Mouse (Mus musculus) hindbrain, embryonic 13.5 days (tissue): Measurements from ENCODE around the gene Dnajc13. TPM values are rescaled to one million over a fixed set of nuclear protein-coding genes. Genes with fewer than 3 reads are reported as not detected.

ENCODE experiments used
- ATAC-seq: fragments of 200-750 bp; cut with Nextera tagmentation; 2 replicates; pipeline ENCODE4 v1.8.0; 2017; ENCODE audit warnings: moderate TSS enrichment; ENCODE audit not compliant: low FRiP score
- H3K27ac ChIP-seq: fragments of 300-500 bp; sonication (generic); 2 replicates; pipeline ENCODE4 v1.5.1; 2015; ENCODE audit warnings: inconsistent platforms, mild to moderate bottlenecking, moderate library complexity
- H3K27me3 ChIP-seq: fragments of 300-500 bp; sonication (generic); 2 replicates; pipeline ENCODE4 v1.6.1; 2015; ENCODE audit warnings: mild to moderate bottlenecking, inconsistent platforms
- H3K36me3 ChIP-seq: fragments of 300-500 bp; sonication (generic); 2 replicates; pipeline ENCODE4 v1.6.1; 2015; ENCODE audit warnings: mild to moderate bottlenecking, inconsistent platforms
- H3K4me1 ChIP-seq: fragments of 300-500 bp; sonication (generic); replicated peaks from 2 replicates; pipeline ENCODE4 v1.6.1; 2015; ENCODE audit warnings: inconsistent platforms
- H3K4me2 ChIP-seq: fragments of 300-500 bp; sonication (generic); 2 replicates; pipeline ENCODE4 v1.6.1; 2015; ENCODE audit warnings: inconsistent platforms, mild to moderate bottlenecking, moderate library complexity
- H3K4me3 ChIP-seq: fragments of 300-500 bp; sonication (generic); 2 replicates; pipeline ENCODE4 v1.5.1; 2015; ENCODE audit warnings: mild to moderate bottlenecking, inconsistent platforms
- H3K9ac ChIP-seq: fragments of 300-500 bp; sonication (generic); 2 replicates; pipeline ENCODE4 v1.6.1; 2015; ENCODE audit warnings: mild to moderate bottlenecking, inconsistent platforms
- H3K9me3 ChIP-seq: fragments of 300-500 bp; sonication (generic); 2 replicates; pipeline ENCODE4 v1.6.1; 2016; ENCODE audit warnings: inconsistent platforms
- WGBS: fragments of 180-500 bp; shearing (Covaris S2); methylation state at CpG from one replicate; pipeline ENCODE4 v1.1.7; 2015; 5-methylcytosine and 5-hydroxymethylcytosine counted together
- polyA plus RNA-seq: library from polyadenylated mRNA; unstranded; fragments of >200 nt; fragmentation: Nextera tagmentation; extraction: Ambion mirVana; gene quantifications from 2 replicates; pipeline ENCODE4 v1.2.1, GENCODE M21; 2015

The Dnajc13 gene
- polyA plus RNA-seq, 1 experiment from 2014 or later: 21.4 TPM

DNA sequence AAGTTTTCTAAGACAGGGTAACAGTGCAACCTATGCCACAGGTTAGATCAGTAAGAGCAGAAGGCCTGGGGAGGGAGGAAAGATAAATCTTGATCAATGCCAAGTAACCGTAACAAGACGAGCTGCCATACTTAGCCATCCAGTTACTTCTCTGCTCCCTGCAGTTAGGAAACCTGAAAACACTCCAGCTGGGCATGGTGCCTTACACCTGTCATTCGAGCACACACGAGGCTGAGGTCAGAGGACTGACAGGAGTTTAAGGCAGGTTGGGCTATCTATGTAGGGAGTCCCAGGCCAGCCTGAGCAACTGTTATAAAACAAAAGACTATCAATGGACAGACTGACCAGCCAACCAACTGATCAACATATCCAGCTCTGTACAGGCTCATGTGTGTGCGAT is 96.8 kb downstream of the Dnajc13 start:
- Histone ChIP-seq H3K4me1 (no peaks in the 10 kb centered on the region), H3K9me3 (no peaks in the 10 kb centered on the region), H3K4me2 (no peak overlapping the region), H3K36me3 (peaks cover 89% of the 10 kb centered on the region), H3K27me3 (no peaks in the 10 kb centered on the region), H3K9ac (no peak overlapping the region), H3K27ac (no peak overlapping the region), H3K4me3 (no peak overlapping the region)
- 97% methylated on average over 5 of the region's 5 CpGs for WGBS
- no peak for ATAC-seq

DNA sequence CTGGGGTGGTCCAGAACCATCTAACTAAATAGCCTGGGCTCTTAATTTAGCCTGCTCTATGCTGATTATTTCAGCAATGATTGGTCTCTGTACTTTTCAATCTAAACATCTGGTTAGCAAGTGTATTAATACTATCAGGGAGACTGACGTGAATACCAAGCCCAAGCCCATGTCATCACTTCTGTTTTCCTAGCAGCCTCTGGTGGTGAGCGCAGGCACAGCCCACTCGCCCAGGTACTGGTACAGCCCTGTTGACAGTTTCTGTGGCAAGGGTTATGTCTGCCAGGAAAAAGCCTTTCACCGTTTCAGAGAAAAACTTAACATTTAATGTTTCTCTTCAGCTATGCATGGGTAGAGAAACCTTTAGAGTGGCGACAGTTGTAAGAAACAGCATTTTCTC is 98.5 kb downstream of the Dnajc13 start:
- Histone ChIP-seq H3K27ac (no peak overlapping the region), H3K36me3 (peaks cover 88% of the 10 kb centered on the region), H3K9ac (no peak overlapping the region), H3K27me3 (no peaks in the 10 kb centered on the region), H3K4me2 (no peak overlapping the region), H3K4me3 (no peak overlapping the region), H3K9me3 (no peaks in the 10 kb centered on the region), H3K4me1 (no peaks in the 10 kb centered on the region)
- ATAC-seq: no peak
- WGBS: 88% methylated on average over 5 of the region's 5 CpGs

DNA sequence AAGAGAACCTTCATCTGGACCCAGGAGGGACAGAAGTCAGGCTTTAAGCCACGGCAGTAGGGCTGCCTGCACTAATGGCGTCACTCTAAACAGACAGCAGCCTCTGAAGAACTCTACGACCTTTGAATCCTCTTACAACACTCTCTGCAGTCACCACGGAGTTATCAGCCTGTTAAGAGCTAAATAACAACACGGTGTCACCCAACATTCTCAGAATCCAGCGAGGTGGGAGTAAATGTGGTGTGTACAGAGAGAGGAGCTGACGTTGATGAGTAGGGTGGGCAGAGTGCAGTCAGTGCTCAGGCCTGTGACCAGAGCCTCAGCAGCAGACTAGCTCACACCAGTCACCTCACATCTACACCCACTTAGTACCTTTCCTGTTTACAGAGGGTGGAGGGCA is 101.6 kb downstream of the Dnajc13 start:
- Histone ChIP-seq H3K27ac (no peak overlapping the region), H3K4me2 (no peak overlapping the region), H3K4me1 (no peaks in the 10 kb centered on the region), H3K4me3 (no peak overlapping the region), H3K36me3 (peaks cover 93% of the 10 kb centered on the region), H3K9me3 (no peaks in the 10 kb centered on the region), H3K27me3 (no peaks in the 10 kb centered on the region), H3K9ac (no peak overlapping the region)
- WGBS: 90% methylated on average over 7 of the region's 7 CpGs
- no peak for ATAC-seq

DNA sequence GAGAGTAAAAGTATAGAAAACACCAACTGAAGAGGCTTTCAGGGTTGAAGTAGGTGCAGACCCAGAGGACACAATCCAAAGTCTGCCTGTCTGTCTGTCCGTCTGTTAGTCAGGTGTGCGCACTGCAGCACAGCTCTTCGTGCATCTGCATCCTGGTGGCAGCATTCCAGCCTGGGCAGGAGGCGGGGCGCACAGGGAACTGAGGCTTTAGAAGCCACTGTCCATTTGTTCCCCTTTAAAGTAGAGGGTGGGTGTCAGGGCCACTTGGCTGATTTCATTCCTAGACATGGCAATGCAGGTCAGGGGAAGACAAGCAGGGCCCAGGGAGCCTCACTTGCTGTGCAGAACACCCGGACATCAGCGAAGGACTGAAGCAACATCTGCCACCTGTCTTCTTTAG is 105.4 kb downstream of the Dnajc13 start:
- ATAC-seq: no peak
- WGBS: 96% methylated on average over 7 of the region's 7 CpGs

DNA sequence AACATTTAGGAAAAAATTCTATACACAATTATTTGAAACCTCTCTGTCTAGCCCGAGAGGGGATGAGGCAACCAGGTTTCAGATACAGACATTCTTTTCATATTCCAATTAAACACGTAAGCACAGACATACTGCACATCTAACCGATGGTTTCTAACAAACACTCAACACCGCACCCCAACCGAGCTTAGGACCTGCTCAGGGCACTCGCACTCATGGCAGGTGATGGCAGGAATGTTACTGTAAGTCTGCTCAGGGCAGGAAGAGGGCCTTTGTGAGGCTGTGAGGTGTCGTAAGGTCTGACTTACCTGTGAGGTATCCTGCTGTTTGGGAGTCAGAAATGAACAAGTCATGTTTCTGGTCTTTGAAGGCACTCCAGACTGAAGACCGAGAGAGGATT is 106.2 kb downstream of the Dnajc13 start:
- Histone ChIP-seq H3K27me3 (no peaks in the 10 kb centered on the region), H3K27ac (no peak overlapping the region), H3K4me1 (no peaks in the 10 kb centered on the region), H3K36me3 (peaks cover 96% of the 10 kb centered on the region), H3K4me3 (no peak overlapping the region), H3K9me3 (no peaks in the 10 kb centered on the region), H3K9ac (no peak overlapping the region), H3K4me2 (no peak overlapping the region)
- WGBS: 96% methylated on average over 8 of the region's 8 CpGs
- no peak for ATAC-seq

More for the DNA sequence above, 105.4 kb downstream of the Dnajc13 start:
- Histone ChIP-seq H3K4me2 (no peak overlapping the region), H3K4me3 (no peak overlapping the region), H3K9ac (no peak overlapping the region), H3K9me3 (no peaks in the 10 kb centered on the region), H3K27me3 (no peaks in the 10 kb centered on the region), H3K27ac (no peak overlapping the region), H3K36me3 (peaks cover 96% of the 10 kb centered on the region), H3K4me1 (no peaks in the 10 kb centered on the region)

DNA sequence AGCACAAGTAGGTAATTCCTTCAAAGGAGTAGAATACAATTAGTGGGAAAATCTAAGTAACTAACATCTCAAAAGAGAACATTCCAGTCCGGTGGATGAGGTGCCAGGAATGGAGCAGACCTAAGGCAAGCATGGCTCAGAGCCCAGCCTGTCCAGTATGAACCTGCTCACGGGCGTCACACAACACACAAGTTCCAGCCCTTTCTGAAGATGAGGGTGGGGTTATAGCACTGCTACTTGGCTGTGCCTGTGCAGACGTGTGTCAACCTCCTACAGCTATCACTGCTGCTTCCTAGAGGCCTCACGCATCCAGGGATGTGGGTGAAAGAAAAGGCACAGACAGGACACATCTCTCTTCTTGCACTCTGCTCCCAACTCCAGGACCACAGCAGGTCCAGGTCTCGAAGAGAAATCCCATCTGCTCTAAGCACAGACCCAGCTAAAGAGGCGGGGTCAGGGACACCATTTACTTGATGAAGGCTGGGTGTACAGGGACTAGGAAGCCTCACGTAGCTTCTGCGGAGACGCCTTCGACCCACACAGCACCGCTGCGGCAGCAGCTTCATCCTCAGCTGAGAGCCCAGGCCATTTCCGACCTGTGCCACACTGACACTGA is 107.5 kb downstream of the Dnajc13 start:
- no peak for ATAC-seq
- no peak overlapping the region for H3K4me2 ChIP-seq
- H3K27me3 ChIP-seq: no peaks in the 10 kb centered on the region
- no peak overlapping the region for H3K27ac ChIP-seq
- H3K4me1 ChIP-seq: no peaks in the 10 kb centered on the region
- WGBS: 97% methylated on average over 14 of the region's 14 CpGs
- peaks cover 95% of the 10 kb centered on the region for H3K36me3 ChIP-seq
- H3K4me3 ChIP-seq: no peak overlapping the region
- no peaks in the 10 kb centered on the region for H3K9me3 ChIP-seq
- no peak overlapping the region for H3K9ac ChIP-seq

DNA sequence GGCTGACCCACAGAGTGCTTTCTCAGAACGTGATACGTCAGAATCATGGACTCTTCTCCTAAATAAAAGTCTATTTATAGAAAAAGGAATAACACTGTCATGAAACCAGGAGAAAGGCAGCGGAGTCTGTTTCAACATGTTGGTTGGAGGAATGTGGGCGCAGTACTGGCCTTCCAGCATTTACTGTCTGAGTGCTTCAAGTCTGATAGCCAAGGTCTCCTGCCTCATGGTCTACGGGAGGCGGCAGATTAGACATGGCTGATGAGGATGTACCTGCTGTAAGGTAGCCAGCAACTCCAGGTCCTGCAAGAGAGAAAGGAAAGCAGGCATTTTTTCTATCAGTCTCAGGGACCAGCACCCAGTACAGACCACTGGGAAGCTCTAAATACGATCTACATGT is 110.6 kb downstream of the Dnajc13 start:
- Histone ChIP-seq H3K4me2 (no peak overlapping the region), H3K4me1 (no peaks in the 10 kb centered on the region), H3K27ac (no peak overlapping the region), H3K36me3 (peaks cover 80% of the 10 kb centered on the region), H3K9me3 (no peaks in the 10 kb centered on the region), H3K9ac (no peak overlapping the region), H3K27me3 (no peaks in the 10 kb centered on the region), H3K4me3 (no peak overlapping the region)
- 96% methylated on average over 7 of the region's 7 CpGs for WGBS
- ATAC-seq: no peak

DNA sequence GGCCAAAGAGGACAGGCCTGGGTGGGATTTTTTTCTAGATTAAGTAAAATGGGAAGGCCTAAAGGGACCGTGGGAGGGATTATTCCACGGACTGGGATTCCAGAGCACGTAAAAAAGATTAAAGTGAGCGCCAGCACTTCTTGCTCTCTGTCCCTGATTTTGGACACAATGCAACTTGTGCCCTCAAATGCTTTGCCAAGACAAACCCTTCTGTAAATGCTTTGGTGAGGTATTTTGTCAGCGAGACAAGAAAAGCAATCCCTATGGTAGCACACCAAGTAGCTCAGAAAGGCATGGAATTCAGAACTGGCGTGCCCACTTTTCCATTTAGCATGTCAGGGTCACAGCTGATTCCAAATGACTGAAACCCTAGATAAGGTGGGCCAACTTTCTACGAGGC is 113.8 kb downstream of the Dnajc13 start:
- H3K27ac ChIP-seq: no peak overlapping the region
- no peaks in the 10 kb centered on the region for H3K27me3 ChIP-seq
- H3K4me2 ChIP-seq: no peak overlapping the region
- H3K9me3 ChIP-seq: no peaks in the 10 kb centered on the region
- peaks cover 48% of the 10 kb centered on the region for H3K36me3 ChIP-seq
- 96% methylated on average over 7 of the region's 7 CpGs for WGBS
- no peak overlapping the region for H3K9ac ChIP-seq
- no peaks in the 10 kb centered on the region for H3K4me1 ChIP-seq
- ATAC-seq: no peak
- no peak overlapping the region for H3K4me3 ChIP-seq

DNA sequence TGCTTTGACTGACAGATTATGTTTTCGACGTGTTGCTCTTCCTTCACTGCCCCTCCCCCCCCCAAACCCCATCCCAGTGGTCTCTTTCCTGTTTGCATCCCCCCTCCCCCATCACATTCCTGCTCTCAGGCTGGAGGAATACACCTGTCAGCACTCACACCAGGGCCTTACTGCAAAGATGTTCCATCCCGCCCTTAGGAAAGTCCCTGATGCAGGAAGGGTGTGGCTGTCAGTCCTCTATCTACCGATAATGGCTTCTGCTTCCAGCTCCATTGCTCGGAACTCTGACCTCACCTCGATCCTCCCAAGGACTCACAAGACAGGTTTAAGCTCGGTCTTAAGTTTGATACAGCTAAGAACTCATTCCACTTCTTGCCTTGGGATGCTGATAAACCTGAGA is 116.0 kb downstream of the Dnajc13 start:
- H3K9ac ChIP-seq: no peak overlapping the region
- WGBS: 87% methylated on average over 7 of the region's 7 CpGs
- no peak overlapping the region for H3K4me2 ChIP-seq
- H3K4me3 ChIP-seq: no peak overlapping the region
- no peaks in the 10 kb centered on the region for H3K4me1 ChIP-seq
- H3K9me3 ChIP-seq: no peaks in the 10 kb centered on the region
- no peak for ATAC-seq
- H3K27me3 ChIP-seq: no peaks in the 10 kb centered on the region
- H3K36me3 ChIP-seq: peaks cover 27% of the 10 kb centered on the region
- H3K27ac ChIP-seq: no peak overlapping the region

DNA sequence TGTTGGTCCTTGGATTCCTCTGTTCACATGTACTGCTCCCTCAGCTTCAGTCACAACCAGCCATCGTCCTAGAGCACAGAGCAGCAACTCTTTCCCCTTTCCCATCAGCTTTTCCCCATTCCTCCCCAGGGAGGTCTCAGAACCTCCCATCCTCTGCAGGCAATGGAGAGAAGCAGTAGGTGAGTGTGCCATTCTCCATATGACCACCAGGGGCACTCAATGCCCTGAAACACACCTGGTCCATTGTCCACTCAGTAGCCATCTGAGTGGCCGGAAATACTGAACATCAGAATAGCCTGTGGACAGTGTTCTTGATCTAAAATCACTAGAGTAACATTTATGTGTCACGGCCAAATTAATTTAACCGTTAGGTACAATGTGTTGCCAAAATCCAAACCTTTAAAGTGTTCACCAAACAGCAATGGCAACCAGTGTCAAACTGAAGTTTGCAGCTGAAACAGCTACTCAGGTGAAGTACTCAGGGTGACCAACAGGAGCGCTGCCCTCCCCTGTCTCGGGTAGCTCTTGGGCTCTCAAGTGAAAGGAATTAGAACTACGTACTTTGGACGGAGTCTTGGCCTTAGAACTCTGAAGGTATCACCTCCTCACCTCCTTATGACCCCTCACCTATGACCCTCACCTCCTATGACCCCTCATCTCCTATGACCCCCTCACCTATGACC is 118.3 kb downstream of the Dnajc13 start:
- H3K9ac ChIP-seq: no peak overlapping the region

DNA sequence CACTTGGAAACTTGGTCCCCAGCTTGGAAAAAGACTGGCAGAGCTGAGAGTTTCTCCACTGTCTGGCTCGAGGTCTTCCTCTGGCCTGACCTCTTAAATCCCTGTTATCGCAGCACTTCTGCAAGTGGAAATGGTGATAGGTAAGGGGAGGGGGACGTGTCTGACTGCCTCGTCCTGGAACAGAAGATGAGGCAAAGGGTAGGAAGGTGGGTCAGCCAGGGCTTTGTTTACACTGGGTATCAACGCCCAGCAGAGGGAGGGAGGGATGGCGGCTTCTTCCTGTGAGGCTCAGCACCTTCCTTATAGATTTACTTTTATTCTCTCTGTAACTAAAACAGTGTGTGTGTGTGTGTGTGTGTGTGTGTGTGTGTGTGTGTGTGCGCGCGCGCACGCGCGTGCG is 119.9 kb downstream of the Dnajc13 start:
- no peaks in the 10 kb centered on the region for H3K36me3 ChIP-seq
- no peaks in the 10 kb centered on the region for H3K27me3 ChIP-seq
- H3K9me3 ChIP-seq: no peaks in the 10 kb centered on the region
- no peak for ATAC-seq
- H3K4me3 ChIP-seq: no peak overlapping the region
- no peak overlapping the region for H3K9ac ChIP-seq
- H3K27ac ChIP-seq: no peak overlapping the region
- H3K4me1 ChIP-seq: no peaks in the 10 kb centered on the region
- WGBS: 90% methylated on average over 14 of the region's 14 CpGs
- H3K4me2 ChIP-seq: no peak overlapping the region

More for the DNA sequence above, 118.3 kb downstream of the Dnajc13 start:
- 84% methylated on average over 8 of the region's 8 CpGs for WGBS
- Histone ChIP-seq H3K4me1 (no peaks in the 10 kb centered on the region), H3K4me3 (no peak overlapping the region), H3K27ac (no peak overlapping the region), H3K9me3 (no peaks in the 10 kb centered on the region), H3K4me2 (no peak overlapping the region), H3K36me3 (peaks cover 6% of the 10 kb centered on the region), H3K27me3 (no peaks in the 10 kb centered on the region)
- ATAC-seq: no peak

DNA sequence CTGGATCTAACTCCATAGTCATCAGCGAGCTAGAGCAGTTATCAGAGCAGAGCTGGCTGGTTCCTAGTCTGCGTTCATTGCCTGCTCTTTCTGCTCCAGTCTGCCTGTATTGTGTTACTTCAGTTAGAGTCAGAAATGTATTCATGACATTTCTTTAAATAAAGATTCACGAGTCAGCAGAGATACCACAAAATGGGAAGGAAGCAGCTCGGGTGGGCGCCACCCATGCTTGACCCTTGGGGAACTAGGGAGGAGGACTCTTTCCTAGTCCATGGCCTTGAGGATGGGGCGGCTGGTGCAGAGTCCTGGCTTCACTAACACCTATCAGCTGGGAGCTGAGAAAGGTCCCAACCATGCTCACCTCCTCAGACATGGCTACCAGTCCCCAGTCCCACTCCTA is 122.4 kb downstream of the Dnajc13 start:
- Histone ChIP-seq H3K9me3 (no peaks in the 10 kb centered on the region), H3K4me2 (no peak overlapping the region), H3K27me3 (no peaks in the 10 kb centered on the region), H3K4me1 (no peaks in the 10 kb centered on the region), H3K4me3 (no peak overlapping the region), H3K36me3 (no peaks in the 10 kb centered on the region), H3K9ac (no peak overlapping the region), H3K27ac (no peak overlapping the region)
- WGBS: 92% methylated on average over 6 of the region's 6 CpGs
- ATAC-seq: no peak

DNA sequence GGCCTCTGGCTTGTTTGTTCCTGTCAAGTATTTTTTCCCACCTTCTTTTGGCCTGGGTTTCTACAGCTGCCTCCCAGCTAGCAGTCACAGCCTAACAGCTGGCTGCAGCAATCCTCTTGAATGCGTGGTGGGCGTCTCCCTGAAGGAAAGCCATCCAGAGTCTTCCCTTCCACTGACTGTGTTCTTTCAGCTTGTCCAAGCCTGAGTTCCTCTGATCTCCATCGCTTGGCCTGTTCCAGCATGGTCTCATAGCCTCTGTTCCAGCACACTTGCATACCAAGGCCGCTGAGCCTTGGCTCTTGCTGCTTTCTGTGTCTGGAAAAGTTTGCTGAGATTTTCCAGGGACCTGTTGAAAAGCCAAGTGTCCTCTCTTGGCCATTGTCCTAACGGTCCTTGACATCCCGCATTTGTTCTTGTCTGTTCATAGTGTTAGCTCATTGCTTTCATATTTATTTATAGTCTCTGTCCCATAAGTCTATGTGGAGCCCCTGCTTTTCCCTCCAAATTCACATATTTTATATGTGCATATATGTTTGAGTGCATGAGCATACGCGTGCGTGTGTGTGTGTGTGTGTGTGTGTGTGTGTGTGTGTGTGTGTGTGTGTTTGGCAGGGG is 132.5 kb downstream of the Dnajc13 start:
- Histone ChIP-seq H3K4me2 (no peak overlapping the region), H3K9ac (no peak overlapping the region), H3K9me3 (no peaks in the 10 kb centered on the region), H3K4me3 (no peak overlapping the region), H3K27me3 (no peaks in the 10 kb centered on the region), H3K4me1 (peaks cover 11% of the 10 kb centered on the region), H3K27ac (no peak overlapping the region), H3K36me3 (no peaks in the 10 kb centered on the region)
- WGBS: 92% methylated on average over 9 of the region's 9 CpGs
- ATAC-seq: no peak
